Mouse (Mus musculus): ENCODE measurements around the gene Umad1. TPM values are rescaled to one million over a fixed set of nuclear protein-coding genes. Genes with fewer than 3 reads are reported as not detected.
"Not testable (repeated sequence)": the region's sequence is repeated elsewhere in the genome, so short reads cannot be mapped to it uniquely, and the experiment has no call there.

The Umad1 gene
- polyA plus RNA-seq, 1 experiment from 2014 or later: 62.2 TPM

- Histone ChIP-seq H3K4me2 (no peak overlapping the region), H3K36me3 (no peaks in the 10 kb centered on the region), H3K27me3 (replicated peaks) (no peaks in the 10 kb centered on the region), H3K9me3 (replicated peaks) (no peaks in the 10 kb centered on the region), H3K4me1 (no peaks in the 10 kb centered on the region), H3K27ac (replicated peaks) (no peak overlapping the region), H3K9ac (replicated peaks) (no peak overlapping the region), H3K4me3 (replicated peaks) (no peak overlapping the region)
- ATAC-seq (ENCODE audit: low FRiP score): no peak
- WGBS: 95% methylated on average over 2 of the region's 2 CpGs
Observed at GRCm38 (mm10) chr6:8319591-8319990, 60.5 kb downstream of the Umad1 start.

- not testable (repeated sequence) for H3K9ac ChIP-seq (replicated peaks); ATAC-seq (ENCODE audit: low FRiP score); H3K4me3 ChIP-seq (replicated peaks); H3K4me1 ChIP-seq; H3K27ac ChIP-seq (replicated peaks); H3K9me3 ChIP-seq (replicated peaks); H3K36me3 ChIP-seq; H3K4me2 ChIP-seq; H3K27me3 ChIP-seq (replicated peaks)
- 97% methylated on average over 3 of the region's 3 CpGs for WGBS
Observed at GRCm38 (mm10) chr6:8331496-8331895, 72.4 kb downstream of the Umad1 start.

- no peak overlapping the region for H3K4me2 ChIP-seq
- ATAC-seq (ENCODE audit: low FRiP score): no peak
- H3K36me3 ChIP-seq: no peaks in the 10 kb centered on the region
- no peaks in the 10 kb centered on the region for H3K4me1 ChIP-seq
- H3K27me3 ChIP-seq (replicated peaks): no peaks in the 10 kb centered on the region
- WGBS: 89% methylated on average over 1 of the region's 1 CpGs
- H3K27ac ChIP-seq (replicated peaks): no peak overlapping the region
- H3K9ac ChIP-seq (replicated peaks): no peak overlapping the region
- no peaks in the 10 kb centered on the region for H3K9me3 ChIP-seq (replicated peaks)
- H3K4me3 ChIP-seq (replicated peaks): no peak overlapping the region
Observed at GRCm38 (mm10) chr6:8333380-8333779, 74.3 kb downstream of the Umad1 start.

GRCm38 (mm10) chr6:8336487-8337390, 77.7 kb downstream of the Umad1 start:
- Histone ChIP-seq H3K4me2 (no peak overlapping the region), H3K9me3 (replicated peaks) (no peaks in the 10 kb centered on the region), H3K4me3 (replicated peaks) (no peak overlapping the region), H3K4me1 (no peaks in the 10 kb centered on the region), H3K27ac (replicated peaks) (no peak overlapping the region), H3K9ac (replicated peaks) (no peak overlapping the region), H3K27me3 (replicated peaks) (no peaks in the 10 kb centered on the region), H3K36me3 (no peaks in the 10 kb centered on the region)
- WGBS: 84% methylated on average over 9 of the region's 9 CpGs
- no peak for ATAC-seq (ENCODE audit: low FRiP score)

GRCm38 (mm10) chr6:8339453-8339852, 80.4 kb downstream of the Umad1 start:
- H3K4me2 ChIP-seq: no peak overlapping the region
- H3K9me3 ChIP-seq (replicated peaks): no peaks in the 10 kb centered on the region
- H3K36me3 ChIP-seq: no peaks in the 10 kb centered on the region
- H3K4me3 ChIP-seq (replicated peaks): no peak overlapping the region
- WGBS: 88% methylated on average over 6 of the region's 6 CpGs
- H3K9ac ChIP-seq (replicated peaks): no peak overlapping the region
- no peak for ATAC-seq (ENCODE audit: low FRiP score)
- H3K27ac ChIP-seq (replicated peaks): no peak overlapping the region
- no peaks in the 10 kb centered on the region for H3K4me1 ChIP-seq
- H3K27me3 ChIP-seq (replicated peaks): no peaks in the 10 kb centered on the region

- Histone ChIP-seq H3K36me3 (no peaks in the 10 kb centered on the region), H3K27ac (replicated peaks) (no peak overlapping the region), H3K4me1 (no peaks in the 10 kb centered on the region), H3K4me2 (no peak overlapping the region), H3K9me3 (replicated peaks) (no peaks in the 10 kb centered on the region), H3K4me3 (replicated peaks) (no peak overlapping the region), H3K9ac (replicated peaks) (no peak overlapping the region), H3K27me3 (replicated peaks) (no peaks in the 10 kb centered on the region)
- no peak for ATAC-seq (ENCODE audit: low FRiP score)
- WGBS: 93% methylated on average over 4 of the region's 4 CpGs
Observed at GRCm38 (mm10) chr6:8343271-8343670, 84.2 kb downstream of the Umad1 start.

GRCm38 (mm10) chr6:8345219-8345856, 86.2 kb downstream of the Umad1 start:
- no peak for ATAC-seq (ENCODE audit: low FRiP score)
- Histone ChIP-seq H3K4me1 (no peaks in the 10 kb centered on the region), H3K27ac (replicated peaks) (no peak overlapping the region), H3K36me3 (no peaks in the 10 kb centered on the region), H3K27me3 (replicated peaks) (no peaks in the 10 kb centered on the region), H3K9me3 (replicated peaks) (no peaks in the 10 kb centered on the region), H3K9ac (replicated peaks) (no peak overlapping the region), H3K4me2 (no peak overlapping the region), H3K4me3 (replicated peaks) (no peak overlapping the region)
- WGBS: 76% methylated on average over 5 of the region's 5 CpGs

GRCm38 (mm10) chr6:8347154-8347553, 88.1 kb downstream of the Umad1 start:
- 97% methylated on average over 2 of the region's 2 CpGs for WGBS
- Histone ChIP-seq H3K4me2 (no peak overlapping the region), H3K27ac (replicated peaks) (no peak overlapping the region), H3K4me3 (replicated peaks) (no peak overlapping the region), H3K9me3 (replicated peaks) (no peaks in the 10 kb centered on the region), H3K36me3 (no peaks in the 10 kb centered on the region), H3K4me1 (peaks cover 8% of the 10 kb centered on the region), H3K9ac (replicated peaks) (no peak overlapping the region), H3K27me3 (replicated peaks) (no peaks in the 10 kb centered on the region)
- no peak for ATAC-seq (ENCODE audit: low FRiP score)

- H3K9ac ChIP-seq (replicated peaks): no peak overlapping the region
- peaks cover 19% of the 10 kb centered on the region for H3K4me1 ChIP-seq
- 82% methylated on average over 1 of the region's 1 CpGs for WGBS
- H3K4me3 ChIP-seq (replicated peaks): no peak overlapping the region
- ATAC-seq (ENCODE audit: low FRiP score): no peak
- H3K27ac ChIP-seq (replicated peaks): no peak overlapping the region
- no peaks in the 10 kb centered on the region for H3K27me3 ChIP-seq (replicated peaks)
- H3K4me2 ChIP-seq: no peak overlapping the region
- H3K36me3 ChIP-seq: no peaks in the 10 kb centered on the region
- H3K9me3 ChIP-seq (replicated peaks): no peaks in the 10 kb centered on the region
Observed at GRCm38 (mm10) chr6:8348344-8348743, 89.3 kb downstream of the Umad1 start.

- H3K36me3 ChIP-seq: no peaks in the 10 kb centered on the region
- no peak for ATAC-seq (ENCODE audit: low FRiP score)
- WGBS: 81% methylated on average over 2 of the region's 2 CpGs
- H3K9me3 ChIP-seq (replicated peaks): no peaks in the 10 kb centered on the region
- H3K4me3 ChIP-seq (replicated peaks): no peak overlapping the region
- H3K27me3 ChIP-seq (replicated peaks): no peaks in the 10 kb centered on the region
- H3K4me2 ChIP-seq: no peak overlapping the region
- no peak overlapping the region for H3K9ac ChIP-seq (replicated peaks)
- no peak overlapping the region for H3K27ac ChIP-seq (replicated peaks)
- peaks cover 27% of the 10 kb centered on the region for H3K4me1 ChIP-seq
Observed at GRCm38 (mm10) chr6:8349060-8349670, 90.1 kb downstream of the Umad1 start.

GRCm38 (mm10) chr6:8351507-8351906, 92.4 kb downstream of the Umad1 start:
- no peak for ATAC-seq (ENCODE audit: low FRiP score)
- Histone ChIP-seq H3K4me3 (replicated peaks) (no peak overlapping the region), H3K9ac (replicated peaks) (no peak overlapping the region), H3K27ac (replicated peaks) (no peak overlapping the region), H3K9me3 (replicated peaks) (no peaks in the 10 kb centered on the region), H3K4me2 (no peak overlapping the region), H3K36me3 (no peaks in the 10 kb centered on the region), H3K27me3 (replicated peaks) (no peaks in the 10 kb centered on the region), H3K4me1 (peaks cover 27% of the 10 kb centered on the region)
- 66% methylated on average over 2 of the region's 2 CpGs for WGBS

Data from neural tube, embryonic 15.5 days (tissue).